Mouse (Mus musculus) mesoderm, embryonic 11.5 days (tissue): ENCODE data around the gene M1ap.

Source experiments
- DNase-seq: peaks from one replicate; pipeline ENCODE4 v3.0.0-alpha.2; 2012; ENCODE audit warnings: low read depth, low spot score

The M1ap gene

GRCm38 (mm10) chr6:82934616-82935230, 12.0 kb upstream of the M1ap start:
- no peak for DNase-seq

GRCm38 (mm10) chr6:82939167-82939912, 7.4 kb upstream of the M1ap start, which contains the start of gene Sema4f:
Gene Sema4f (minus strand): TSS chr6:82939769.
- DNase-seq: peak; percentile 72

GRCm38 (mm10) chr6:82940765-82941164, 5.9 kb upstream of the M1ap start:
- DNase-seq: no peak

GRCm38 (mm10) chr6:82945750-82946149, 952 bp upstream of the M1ap start:
- DNase-seq: peak; percentile 33

GRCm38 (mm10) chr6:82956553-82957251, 10.0 kb downstream of the M1ap start:
- DNase-seq: no peak

GRCm38 (mm10) chr6:82961664-82962063, 15.0 kb downstream of the M1ap start:
- no peak for DNase-seq

- no peak for DNase-seq
Observed at GRCm38 (mm10) chr6:82969249-82970084, 22.8 kb downstream of the M1ap start.

- peak; percentile 76 for DNase-seq
Observed at GRCm38 (mm10) chr6:82971031-82971430, 24.3 kb downstream of the M1ap start.

- peak; percentile 82 for DNase-seq
Observed at GRCm38 (mm10) chr6:82987411-82987971, 40.8 kb downstream of the M1ap start.

- DNase-seq: no peak
Observed at GRCm38 (mm10) chr6:82993696-82994095, 47.0 kb downstream of the M1ap start.

GRCm38 (mm10) chr6:82994372-82994771, 47.7 kb downstream of the M1ap start:
- no peak for DNase-seq

- DNase-seq: peak; percentile 95
Observed at GRCm38 (mm10) chr6:82996740-82997315, 50.1 kb downstream of the M1ap start.

GRCm38 (mm10) chr6:82997511-82998102, 50.9 kb downstream of the M1ap start:
- no peak for DNase-seq

GRCm38 (mm10) chr6:82998326-82998725, 51.6 kb downstream of the M1ap start:
- DNase-seq: no peak

GRCm38 (mm10) chr6:82999986-83000385, 53.3 kb downstream of the M1ap start:
- DNase-seq: no peak

GRCm38 (mm10) chr6:83003082-83003481, 56.4 kb downstream of the M1ap start:
- no peak for DNase-seq

GRCm38 (mm10) chr6:83003850-83004249, 57.1 kb downstream of the M1ap start:
- DNase-seq: no peak

GRCm38 (mm10) chr6:83004309-83004708, 57.6 kb downstream of the M1ap start:
- no peak for DNase-seq

GRCm38 (mm10) chr6:83004872-83005271, 58.2 kb downstream of the M1ap start:
- DNase-seq: no peak

- DNase-seq: no peak
Observed at GRCm38 (mm10) chr6:83005444-83006011, 58.8 kb downstream of the M1ap start.
